Mouse (Mus musculus) forebrain, embryonic 12.5 days (tissue): Measurements from ENCODE around the gene Gm20388. TPM values are rescaled to one million over a fixed set of nuclear protein-coding genes. Genes with fewer than 3 reads are reported as not detected.

ENCODE experiments used
- ATAC-seq: fragments of 200-750 bp; cut with Nextera tagmentation; 2 replicates; pipeline ENCODE4 v1.8.0; 2017; ENCODE audit warnings: moderate TSS enrichment; ENCODE audit not compliant: low FRiP score
- H3K27ac ChIP-seq: fragments of 300-500 bp; sonication (generic); 2 replicates; pipeline ENCODE4 v1.5.1; 2016; ENCODE audit warnings: mild to moderate bottlenecking
- H3K27me3 ChIP-seq: fragments of 300-500 bp; sonication (generic); 2 replicates; pipeline ENCODE4 v1.6.1; 2016; ENCODE audit warnings: mild to moderate bottlenecking
- H3K36me3 ChIP-seq: fragments of 300-500 bp; sonication (generic); replicated peaks from 2 replicates; pipeline ENCODE4 v1.6.1; 2016; ENCODE audit warnings: mild to moderate bottlenecking
- H3K4me1 ChIP-seq: fragments of 300-500 bp; sonication (generic); 2 replicates; pipeline ENCODE4 v1.6.1; 2016
- H3K4me2 ChIP-seq: fragments of 300-500 bp; sonication (generic); 2 replicates; pipeline ENCODE4 v1.6.1; 2016; ENCODE audit warnings: mild to moderate bottlenecking, moderate library complexity
- H3K4me3 ChIP-seq: fragments of 300-500 bp; sonication (generic); replicated peaks from 2 replicates; pipeline ENCODE4 v1.5.1; 2016; ENCODE audit warnings: mild to moderate bottlenecking
- H3K9ac ChIP-seq: fragments of 300-500 bp; sonication (generic); 2 replicates; pipeline ENCODE4 v1.6.1; 2016; ENCODE audit warnings: mild to moderate bottlenecking
- H3K9me3 ChIP-seq: fragments of 300-500 bp; sonication (generic); 2 replicates; pipeline ENCODE4 v1.6.1; 2016
- WGBS: fragments of 180-500 bp; shearing (Covaris S2); methylation state at CpG from one replicate; pipeline ENCODE4 v1.1.7; 2016; 5-methylcytosine and 5-hydroxymethylcytosine counted together
- polyA plus RNA-seq: library from polyadenylated mRNA; unstranded; fragments of >200 nt; fragmentation: Nextera tagmentation; extraction: Ambion mirVana; gene quantifications from 2 replicates; pipeline ENCODE4 v1.2.1, GENCODE M21; 2016

Gm20388 gene
- polyA plus RNA-seq, 1 experiment from 2014 or later, result not detected

- no peak overlapping the region for H3K4me2 ChIP-seq
- WGBS, result 78% methylated on average over 8 of the region's 8 CpGs
- H3K36me3 ChIP-seq, result no peaks in the 10 kb centered on the region
- no peak overlapping the region for H3K4me3 ChIP-seq
- no peak overlapping the region for H3K9ac ChIP-seq
- H3K4me1 ChIP-seq, result peaks cover 1% of the 10 kb centered on the region; the same call in 1 of the 2 replicates
- no peaks in the 10 kb centered on the region for H3K9me3 ChIP-seq
- no peak for ATAC-seq
- H3K27ac ChIP-seq, result no peak overlapping the region
- H3K27me3 ChIP-seq, result peaks cover 22% of the 10 kb centered on the region; the same call in 1 of the 2 replicates
Measured at GRCm38 (mm10) chr8:122692152-122692551, 2781.5 kb downstream of the Gm20388 start.

DNA sequence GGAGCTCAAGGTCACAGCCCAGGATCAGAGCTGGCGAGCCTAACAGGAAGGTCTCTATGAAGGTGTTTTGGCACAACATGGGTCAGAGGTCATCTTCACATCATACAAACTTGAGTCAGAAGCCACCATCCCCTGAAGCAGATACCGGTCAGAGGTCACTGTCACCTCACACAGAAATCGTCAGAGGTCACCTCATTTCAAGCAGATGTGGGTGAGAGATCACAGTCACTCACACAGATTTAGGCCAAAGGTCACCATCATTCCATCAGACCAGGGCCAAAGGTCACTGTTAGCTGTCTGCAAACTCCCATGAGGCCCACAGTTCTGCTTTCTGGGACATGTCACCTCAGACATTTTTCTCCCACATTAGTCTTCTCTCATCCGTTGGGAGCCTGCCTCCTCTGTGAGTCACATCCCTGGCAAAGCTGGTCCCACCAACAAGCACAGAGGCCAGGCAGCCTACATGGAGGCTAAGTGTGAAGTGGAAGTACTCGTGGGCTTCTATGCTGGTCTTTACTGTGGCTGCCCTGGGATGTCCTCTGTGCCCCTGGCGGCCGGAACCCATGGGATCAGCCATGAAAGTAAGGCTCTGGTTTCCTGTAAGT lies 2784.9 kb downstream of the Gm20388 start:
- H3K4me1 ChIP-seq, result no peaks in the 10 kb centered on the region; the same call in 1 of the 2 replicates
- no peak for ATAC-seq

DNA sequence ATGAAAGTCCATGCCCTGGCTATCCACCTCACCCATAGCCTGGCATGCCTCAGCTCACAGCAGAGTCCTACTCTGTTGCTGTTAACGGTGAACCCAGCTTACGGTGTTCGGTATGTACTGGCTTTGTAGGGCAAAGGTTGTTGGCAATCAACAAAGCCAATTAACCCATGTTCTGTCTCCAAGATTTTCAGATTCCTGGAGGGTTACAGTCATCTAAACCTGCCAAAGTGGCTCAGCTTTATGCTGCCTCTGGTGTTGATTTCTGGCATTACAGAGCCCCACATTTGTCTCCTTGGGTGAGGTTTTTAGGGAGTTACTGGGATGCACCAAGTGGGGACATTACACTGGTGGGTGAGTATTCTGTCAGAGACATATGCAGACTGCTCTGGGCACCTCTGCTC lies 2786.5 kb downstream of the Gm20388 start:
- H3K4me3 ChIP-seq, result no peak overlapping the region

More for the DNA sequence above, 2784.9 kb downstream of the Gm20388 start:
- Histone ChIP-seq H3K27ac (no peak overlapping the region), H3K4me2 (no peak overlapping the region), H3K9me3 (no peaks in the 10 kb centered on the region), H3K4me3 (no peak overlapping the region), H3K27me3 (0 out of 2 replicates have a peak, but pooled peaks cover 11% of the 10 kb centered on the region), H3K9ac (no peak overlapping the region), H3K36me3 (no peaks in the 10 kb centered on the region)
- WGBS, result 74% methylated on average over 7 of the region's 7 CpGs

DNA sequence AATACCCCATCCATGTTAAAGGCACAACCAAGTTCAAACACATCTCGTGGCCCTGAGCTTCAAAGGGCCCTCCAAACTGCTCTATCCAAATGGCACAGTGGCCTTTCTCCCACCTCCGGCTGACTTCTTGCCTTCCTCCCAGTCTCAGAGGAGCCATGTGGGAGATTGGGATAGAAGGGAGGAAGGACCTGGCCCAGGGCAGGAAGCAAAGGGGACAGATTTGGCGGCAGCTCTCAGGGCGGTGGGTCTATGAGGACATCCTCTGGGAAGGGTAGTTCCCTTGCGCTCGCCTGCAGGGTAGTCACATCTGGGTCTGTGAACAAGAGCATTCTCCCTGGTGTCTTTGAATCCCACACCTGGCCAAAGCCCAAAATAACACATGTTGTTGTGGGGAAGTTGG lies 2786.9 kb downstream of the Gm20388 start:
- Histone ChIP-seq H3K4me2 (no peak overlapping the region), H3K9ac (no peak overlapping the region), H3K36me3 (no peaks in the 10 kb centered on the region), H3K9me3 (no peaks in the 10 kb centered on the region), H3K27me3 (peaks cover 8% of the 10 kb centered on the region; the same call in 1 of the 2 replicates), H3K4me3 (no peak overlapping the region), H3K27ac (no peak overlapping the region), H3K4me1 (no peaks in the 10 kb centered on the region; the same call in 1 of the 2 replicates)
- ATAC-seq, result no peak
- 86% methylated on average over 6 of the region's 6 CpGs for WGBS

More for the DNA sequence above, 2786.5 kb downstream of the Gm20388 start:
- Histone ChIP-seq H3K4me2 (no peak overlapping the region), H3K9me3 (no peaks in the 10 kb centered on the region), H3K36me3 (no peaks in the 10 kb centered on the region), H3K27me3 (peaks cover 10% of the 10 kb centered on the region; the same call in 1 of the 2 replicates), H3K9ac (no peak overlapping the region), H3K4me1 (no peaks in the 10 kb centered on the region; the same call in 1 of the 2 replicates), H3K27ac (no peak overlapping the region)
- ATAC-seq, result no peak
- 84% methylated on average over 3 of the region's 3 CpGs for WGBS

GRCm38 (mm10) chr8:122698254-122698768 lies 2787.7 kb downstream of the Gm20388 start:
- Histone ChIP-seq H3K27ac (no peak overlapping the region), H3K9me3 (no peaks in the 10 kb centered on the region), H3K36me3 (no peaks in the 10 kb centered on the region), H3K27me3 (peaks cover 8% of the 10 kb centered on the region; the same call in 1 of the 2 replicates), H3K4me3 (no peak overlapping the region), H3K4me1 (no peaks in the 10 kb centered on the region; the same call in 1 of the 2 replicates), H3K4me2 (no peak overlapping the region), H3K9ac (no peak overlapping the region)
- no peak for ATAC-seq
- WGBS, result 85% methylated on average over 5 of the region's 5 CpGs

GRCm38 (mm10) chr8:122699005-122699492 lies 2788.4 kb downstream of the Gm20388 start, which contains the start of gene Cbfa2t3:
Gene Cbfa2t3 (minus strand): TSS chr8:122699109.
- Histone ChIP-seq H3K36me3 (no peaks in the 10 kb centered on the region), H3K9me3 (no peaks in the 10 kb centered on the region), H3K27ac (no peak within 1 kb of the TSS), H3K4me2 (no peak within 1 kb of the TSS), H3K9ac (no peak within 1 kb of the TSS), H3K4me3 (no peak within 1 kb of the TSS), H3K4me1 (no peaks in the 10 kb centered on the region; the same call in 1 of the 2 replicates), H3K27me3 (peaks cover 4% of the 10 kb centered on the region; the same call in 1 of the 2 replicates)
- no peak for ATAC-seq
- 73% methylated on average over 13 of the region's 13 CpGs for whole genome bisulfite sequencing

DNA sequence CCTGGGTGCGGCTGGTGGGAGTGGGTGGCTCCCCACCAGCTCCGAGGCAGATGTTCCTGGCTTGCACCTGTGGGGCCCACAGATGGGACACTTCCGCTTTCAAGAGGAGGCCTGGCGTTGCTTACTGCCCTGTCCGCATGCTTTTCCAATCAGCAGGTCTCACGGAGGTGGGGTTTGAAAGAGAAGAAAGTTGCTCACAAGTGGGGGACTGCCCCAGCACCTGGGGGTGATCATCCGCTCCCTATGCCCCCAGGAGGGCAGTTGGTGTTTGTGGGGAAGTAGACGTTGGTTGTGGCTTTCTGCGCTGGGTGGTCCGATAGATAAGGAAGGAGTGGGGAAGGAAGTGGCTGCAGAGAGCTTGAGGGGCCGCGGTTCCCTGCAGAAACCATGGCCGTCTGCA lies 2790.0 kb downstream of the Gm20388 start:
- Histone ChIP-seq H3K9me3 (no peaks in the 10 kb centered on the region), H3K4me1 (peaks cover 2% of the 10 kb centered on the region), H3K9ac (no peak overlapping the region), H3K27me3 (peaks cover 4% of the 10 kb centered on the region; the same call in 1 of the 2 replicates), H3K36me3 (no peaks in the 10 kb centered on the region), H3K27ac (no peak overlapping the region), H3K4me3 (no peak overlapping the region), H3K4me2 (no peak overlapping the region)
- 79% methylated on average over 13 of the region's 13 CpGs for WGBS
- no peak for ATAC-seq

- Histone ChIP-seq H3K9me3 (no peaks in the 10 kb centered on the region), H3K4me2 (no peak overlapping the region), H3K4me3 (no peak overlapping the region), H3K4me1 (peaks cover 9% of the 10 kb centered on the region), H3K36me3 (no peaks in the 10 kb centered on the region), H3K9ac (no peak overlapping the region), H3K27me3 (peaks cover 4% of the 10 kb centered on the region; the same call in 1 of the 2 replicates), H3K27ac (no peak overlapping the region)
- 87% methylated on average over 12 of the region's 12 CpGs for WGBS
- no peak for ATAC-seq
Measured at GRCm38 (mm10) chr8:122701441-122702185, 2791.0 kb downstream of the Gm20388 start.

DNA sequence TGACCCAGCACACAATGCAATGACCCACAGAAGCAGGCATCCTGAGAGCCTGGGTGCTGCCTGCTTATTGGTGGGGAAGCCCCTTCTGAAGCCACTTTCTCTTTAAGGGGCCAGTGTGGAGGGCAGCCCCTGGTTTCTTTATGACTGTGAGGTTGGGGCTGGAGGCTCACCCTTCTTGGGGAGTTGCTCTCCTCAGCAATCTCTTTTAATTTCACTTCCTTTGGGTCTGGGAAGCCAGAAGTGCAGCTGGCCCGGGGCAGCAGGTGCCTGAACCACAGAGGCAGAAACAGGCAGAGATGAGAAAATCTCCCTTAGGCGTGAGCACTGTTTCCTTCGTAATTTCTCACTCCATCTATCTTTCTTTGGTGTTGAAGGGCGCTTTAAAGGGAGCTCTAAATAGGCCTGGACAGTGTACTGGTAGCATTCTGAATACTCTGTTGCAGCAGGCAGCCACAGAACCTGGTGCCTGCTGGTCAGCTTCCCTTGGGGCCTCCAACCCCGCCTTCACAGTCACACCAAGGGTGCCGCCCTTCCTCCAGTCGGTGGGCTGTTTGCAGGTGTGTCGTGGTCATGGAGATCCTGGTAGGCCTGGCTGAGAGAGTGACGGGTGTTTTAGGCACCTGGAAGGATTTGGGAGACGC lies 2791.8 kb downstream of the Gm20388 start:
- no peak for ATAC-seq

DNA sequence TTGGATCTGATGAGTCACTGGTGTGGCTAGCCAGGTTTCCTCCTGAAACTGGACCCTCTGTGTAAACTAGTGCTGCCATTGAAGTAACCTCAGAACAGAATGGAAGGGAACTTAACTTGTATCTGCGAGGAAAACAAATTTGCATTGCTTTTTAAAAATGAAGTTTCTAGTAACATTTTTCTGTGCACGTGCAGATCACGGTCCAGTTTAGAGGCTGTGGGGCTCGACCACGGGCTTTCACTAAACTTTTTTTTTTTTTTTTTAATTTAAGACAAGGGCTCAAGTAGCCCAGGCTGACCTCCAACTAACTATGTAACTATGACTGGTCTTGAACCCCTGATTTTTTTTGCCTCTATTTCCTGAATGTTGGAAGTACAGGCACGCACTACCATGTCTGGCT lies 2792.3 kb downstream of the Gm20388 start:
- no peaks in the 10 kb centered on the region for H3K9me3 ChIP-seq
- H3K27me3 ChIP-seq, result peaks cover 4% of the 10 kb centered on the region; the same call in 1 of the 2 replicates
- peaks cover 9% of the 10 kb centered on the region for H3K4me1 ChIP-seq
- H3K27ac ChIP-seq, result no peak overlapping the region
- ATAC-seq, result no peak
- WGBS, result 88% methylated on average over 6 of the region's 6 CpGs
- H3K36me3 ChIP-seq, result no peaks in the 10 kb centered on the region
- H3K4me3 ChIP-seq, result no peak overlapping the region
- no peak overlapping the region for H3K9ac ChIP-seq
- no peak overlapping the region for H3K4me2 ChIP-seq

More for the DNA sequence above, 2791.8 kb downstream of the Gm20388 start:
- Histone ChIP-seq H3K4me1 (peaks cover 9% of the 10 kb centered on the region), H3K9me3 (no peaks in the 10 kb centered on the region), H3K27ac (no peak overlapping the region), H3K4me2 (no peak overlapping the region), H3K9ac (no peak overlapping the region), H3K27me3 (peaks cover 4% of the 10 kb centered on the region; the same call in 1 of the 2 replicates), H3K36me3 (no peaks in the 10 kb centered on the region), H3K4me3 (no peak overlapping the region)
- WGBS, result 60% methylated on average over 10 of the region's 10 CpGs

- Histone ChIP-seq H3K9me3 (no peaks in the 10 kb centered on the region), H3K27ac (no peak overlapping the region), H3K4me1 (peaks cover 15% of the 10 kb centered on the region), H3K4me3 (no peak overlapping the region), H3K4me2 (no peak overlapping the region), H3K36me3 (no peaks in the 10 kb centered on the region), H3K27me3 (peaks cover 7% of the 10 kb centered on the region; the same call in 1 of the 2 replicates), H3K9ac (no peak overlapping the region)
- ATAC-seq, result no peak
- WGBS, result 79% methylated on average over 3 of the region's 3 CpGs
Measured at GRCm38 (mm10) chr8:122704612-122705011, 2794.0 kb downstream of the Gm20388 start.
